27 mouse cellular contexts compared by ENCODE assay signal in genomic region chr6:122665866-122666265, GRCm38 (mm10). TPM values are rescaled to one million over a fixed set of nuclear protein-coding genes. Genes with fewer than 3 reads are reported as not detected.
A peak's percentile ranks its signal among the peaks of the same experiment; 100 is the strongest.
DNase-seq lines count a peak whose midpoint lies in the region; ATAC-seq and TF ChIP-seq lines count a peak whose summit lies in the region.
"Had no signal": no experiment of that assay in that cellular context is flagged by ENCODE, and none has a peak within 500 bp of the region (broad histone marks: within the 10 kb centered on the region; RNA-seq: fewer than 3 reads in every experiment).

No protein-coding gene starts in this region.

- ATAC-seq in lung, postnatal 0 days, result no peak
- ATAC-seq: intestine, embryonic 15.5 days had no signal

- H3K4me2 ChIP-seq in lung, postnatal 0 days (replicated peaks; ENCODE audit: low read depth, low read length), result no peak overlapping the region
- H3K4me2 ChIP-seq: embryonic facial prominence, embryonic 15.5 days; hindbrain, embryonic 14.5 days; intestine, embryonic 15.5 days; limb, embryonic 15.5 days; midbrain, embryonic 11.5 days; neural tube, embryonic 12.5 days had no signal

- DNase-seq in heart, adult 11 months, result peak; percentile 71
- DNase-seq in heart, adult 18-20 months, result no peak
- peak; percentile 50 for DNase-seq in kidney, adult 2 months
- no peak for DNase-seq in kidney, postnatal 14 days
- peak; percentile 9 for DNase-seq in lung, postnatal 36 days
- DNase-seq in lung, postnatal 0 days (ENCODE audit: low spot score), result no peak
- peak; percentile 36 to 52 for DNase-seq in kidney, postnatal 36 days
- DNase-seq in gastrocnemius, postnatal 25 days, result no peak
- DNase-seq: cerebellum, adult 11 months; cerebellum, postnatal 25 days; layer of hippocampus, postnatal 36 days had no signal

- H3K4me1 ChIP-seq in kidney, adult 2 months (ENCODE audit: control insufficient read depth, insufficient read depth, low read length), result peaks cover 7% of the 10 kb centered on the region
- no peaks in the 10 kb centered on the region for H3K4me1 ChIP-seq in lung, postnatal 0 days (ENCODE audit: insufficient read depth, low read depth, low read length)

- no peak for TF ChIP-seq EP300 in lung, postnatal 0 days (IDR thresholded peaks at IDR 0.05)

- H3K9me3 ChIP-seq in lung, postnatal 0 days (ENCODE audit: low read length), result no peaks in the 10 kb centered on the region
- H3K9me3 ChIP-seq: embryonic facial prominence, embryonic 15.5 days; G1E; intestine, embryonic 15.5 days; limb, embryonic 15.5 days; neural tube, embryonic 12.5 days had no signal

- H3K27me3 ChIP-seq in kidney, adult 2 months (replicated peaks; ENCODE audit: control insufficient read depth, insufficient read depth, low read length), result no peaks in the 10 kb centered on the region
- H3K27me3 ChIP-seq in lung, postnatal 0 days (replicated peaks; ENCODE audit: insufficient read depth, low read length), result no peaks in the 10 kb centered on the region
- H3K27me3 ChIP-seq: intestine, embryonic 15.5 days had no signal

- no peak overlapping the region for H3K27ac ChIP-seq in kidney, adult 2 months (ENCODE audit: insufficient read depth, low read depth, low read length)
- no peak overlapping the region for H3K27ac ChIP-seq in lung, postnatal 0 days (ENCODE audit: low read length)
- H3K27ac ChIP-seq: embryonic facial prominence, embryonic 15.5 days; hindbrain, embryonic 14.5 days; intestine, embryonic 15.5 days; layer of hippocampus, adult 2 months; limb, embryonic 15.5 days; macrophage; neural tube, embryonic 12.5 days; stomach, postnatal 0 days had no signal

- H3K36me3 ChIP-seq in kidney, adult 2 months (ENCODE audit: control insufficient read depth, insufficient read depth, low read length), result no peaks in the 10 kb centered on the region
- H3K36me3 ChIP-seq in lung, postnatal 0 days (ENCODE audit: insufficient read depth, low read length), result no peaks in the 10 kb centered on the region
- H3K36me3 ChIP-seq: embryonic facial prominence, embryonic 15.5 days; G1E; intestine, embryonic 15.5 days; limb, embryonic 15.5 days; neural tube, embryonic 12.5 days had no signal

- no peak for TF ChIP-seq CTCF in kidney, adult 2 months (conservative IDR thresholded peaks at IDR 0.05; ENCODE audit: insufficient read depth, insufficient read length, low read depth, low read length)
- TF ChIP-seq CTCF in lung, postnatal 0 days (IDR thresholded peaks at IDR 0.05), result no peak

- no peak overlapping the region for H3K4me3 ChIP-seq in kidney, adult 2 months (ENCODE audit: insufficient read depth, low read depth, low read length)
- no peak overlapping the region for H3K4me3 ChIP-seq in lung, postnatal 0 days (ENCODE audit: low read depth, low read length)
- H3K4me3 ChIP-seq: embryonic facial prominence, embryonic 15.5 days; intestine, embryonic 15.5 days; layer of hippocampus, adult 2 months; limb, embryonic 15.5 days; neural tube, embryonic 12.5 days had no signal

- H3K9ac ChIP-seq in lung, postnatal 0 days (replicated peaks; ENCODE audit: low read depth), result no peak overlapping the region
- H3K9ac ChIP-seq: embryonic facial prominence, embryonic 15.5 days; hindbrain, embryonic 14.5 days; intestine, embryonic 15.5 days; limb, embryonic 15.5 days; neural tube, embryonic 12.5 days had no signal

- no peak for TF ChIP-seq POLR2A in kidney, adult 2 months (IDR thresholded peaks at IDR 0.05; ENCODE audit: low read depth, low read length)

- WGBS in kidney, adult 2 months, result 47% methylated on average over 7 of the region's 7 CpGs
- 46% methylated on average over 7 of the region's 7 CpGs for WGBS in lung, postnatal 0 days

RNA-seq across cellular contexts. Expression of gene Dppa3, which starts 39.7 kb away (rescaled TPM):
- total RNA-seq in heart, adult 18-20 months (2021), result not detected
- not detected in 2 replicates for polyA plus RNA-seq in kidney, adult 2 months (2012; rRNA removed)
- not detected in 2 replicates for polyA plus RNA-seq in lung, postnatal 0 days (2015; fragmentation: Nextera tagmentation; extraction: Ambion mirVana)
- total RNA-seq in gastrocnemius, postnatal 25 days (2021), result not detected
- total RNA-seq: G1E; gastrocnemius, adult 18-20 months; layer of hippocampus, adult 2 months; layer of hippocampus, postnatal 36 days; left cerebral cortex, postnatal 25 days had no signal
- polyA plus RNA-seq: brain, embryonic 14.5 days; embryonic facial prominence, embryonic 15.5 days; G1E; gonadal fat pad, adult 2 months; hindbrain, embryonic 14.5 days; intestine, embryonic 15.5 days; limb, embryonic 15.5 days; liver, embryonic 16.5 days; midbrain, embryonic 11.5 days; neural tube, embryonic 12.5 days; stomach, postnatal 0 days had no signal

RNA-seq across cellular contexts. Expression of gene Nanog, which starts 41.4 kb away (rescaled TPM):
- not detected for total RNA-seq in heart, adult 18-20 months (2021)
- polyA plus RNA-seq in kidney, adult 2 months (2012; rRNA removed), result 0.06 TPM in 1 of 2 replicates, not detected in the other
- polyA plus RNA-seq in lung, postnatal 0 days (2015; fragmentation: Nextera tagmentation; extraction: Ambion mirVana), result 0.24 and 0.36 TPM in 2 replicates
- not detected for total RNA-seq in gastrocnemius, postnatal 25 days (2021)
- total RNA-seq: gastrocnemius, adult 18-20 months; layer of hippocampus, adult 2 months; layer of hippocampus, postnatal 36 days had no signal
- polyA plus RNA-seq: G1E; liver, embryonic 16.5 days; macrophage had no signal

RNA-seq across cellular contexts. Expression of gene Gdf3, which starts 56.0 kb away (rescaled TPM):
- total RNA-seq in heart, adult 18-20 months (2021), result not detected
- not detected in 2 replicates for polyA plus RNA-seq in kidney, adult 2 months (2012; rRNA removed)
- not detected in 2 replicates for polyA plus RNA-seq in lung, postnatal 0 days (2015; fragmentation: Nextera tagmentation; extraction: Ambion mirVana)
- total RNA-seq in gastrocnemius, postnatal 25 days (2021), result not detected
- total RNA-seq: gastrocnemius, adult 18-20 months; layer of hippocampus, adult 2 months; layer of hippocampus, postnatal 36 days; left cerebral cortex, postnatal 25 days had no signal
- polyA plus RNA-seq: brain, embryonic 14.5 days; hindbrain, embryonic 14.5 days; neural tube, embryonic 12.5 days; stomach, postnatal 0 days; urinary bladder, adult 2 months had no signal

Comparison
In these comparisons a context has a peak if more than half of its experiments do, and no peak if none do; other contexts are left out.
1. DNase-seq: peak in heart, adult 11 months (single experiment), kidney, adult 2 months (single experiment), lung, postnatal 36 days (single experiment) and kidney, postnatal 36 days (2 of 2); none in heart, adult 18-20 months (0 of 2), kidney, postnatal 14 days (single experiment), lung, postnatal 0 days (single experiment) and gastrocnemius, postnatal 25 days (single experiment).